Mouse (Mus musculus) limb, embryonic 11.5 days (tissue): ENCODE measurements around the gene Olfr1489. TPM values are rescaled to one million over a fixed set of nuclear protein-coding genes. Genes with fewer than 3 reads are reported as not detected.
"Not testable (repeated sequence)": the region's sequence is repeated elsewhere in the genome, so short reads cannot be mapped to it uniquely, and the experiment has no call there.

Experiments used
- ATAC-seq: fragments of 200-750 bp; cut with Nextera tagmentation; 2 replicates; pipeline ENCODE4 v1.8.0; 2017; ENCODE audit warnings: low read depth; ENCODE audit not compliant: insufficient number of reproducible peaks, low FRiP score, low TSS enrichment
- DNase-seq: peaks from one replicate; pipeline ENCODE4 v3.0.0-alpha.2; 2015; ENCODE audit warnings: low spot score
- H3K27ac ChIP-seq: fragments of 300-500 bp; sonication (generic); replicated peaks from 2 replicates; pipeline ENCODE4 v1.5.1; 2014; ENCODE audit warnings: low read depth, mild to moderate bottlenecking, low read length
- H3K27me3 ChIP-seq: fragments of 300-500 bp; sonication (generic); 2 replicates; pipeline ENCODE4 v1.6.1; 2014; ENCODE audit warnings: mild to moderate bottlenecking, low read length, mixed read lengths; ENCODE audit not compliant: control insufficient read depth, insufficient read depth
- H3K36me3 ChIP-seq: fragments of 300-500 bp; sonication (generic); 2 replicates; pipeline ENCODE4 v1.6.1; 2014; ENCODE audit warnings: mild to moderate bottlenecking, low read length, moderate library complexity, mixed read lengths; ENCODE audit not compliant: control insufficient read depth, insufficient read depth
- H3K4me1 ChIP-seq: fragments of 300-500 bp; sonication (generic); 2 replicates; pipeline ENCODE4 v1.6.1; 2014; ENCODE audit warnings: low read length, mixed read lengths; ENCODE audit not compliant: control insufficient read depth, insufficient read depth
- H3K4me2 ChIP-seq: fragments of 300-500 bp; sonication (generic); 2 replicates; pipeline ENCODE4 v1.6.1; 2014; ENCODE audit warnings: low read depth, mild to moderate bottlenecking, moderate library complexity; ENCODE audit not compliant: severe bottlenecking
- H3K4me3 ChIP-seq: fragments of 300-500 bp; sonication (generic); 2 replicates; pipeline ENCODE4 v1.5.1; 2014; ENCODE audit warnings: low read depth, low read length
- H3K9ac ChIP-seq: fragments of 300-500 bp; sonication (generic); 2 replicates; pipeline ENCODE4 v1.6.1; 2014; ENCODE audit warnings: mild to moderate bottlenecking, low read length
- H3K9me3 ChIP-seq: fragments of 300-500 bp; sonication (generic); 2 replicates; pipeline ENCODE4 v1.6.1; 2016; ENCODE audit warnings: low read length; ENCODE audit not compliant: control insufficient read depth
- WGBS: fragments of 180-500 bp; shearing (Covaris S2); extraction: QIAGEN DNeasy Blood & Tissue Kit; methylation state at CpG from one replicate; pipeline ENCODE4 v1.1.7; 2014; 5-methylcytosine and 5-hydroxymethylcytosine counted together
- microRNA-seq: library from miRNA; unstranded; fragments of <30 nt; microRNA quantifications from one replicate; pipeline ENCODE4, GENCODE M21; 2016
- polyA plus RNA-seq: library from polyadenylated mRNA; unstranded; fragments of >200 nt; fragmentation: Nextera tagmentation; extraction: Ambion mirVana; gene quantifications from 2 replicates; pipeline ENCODE4 v1.2.1, GENCODE M21; 2014

The Olfr1489 gene
- not detected in 2 replicates for polyA plus RNA-seq

DNA sequence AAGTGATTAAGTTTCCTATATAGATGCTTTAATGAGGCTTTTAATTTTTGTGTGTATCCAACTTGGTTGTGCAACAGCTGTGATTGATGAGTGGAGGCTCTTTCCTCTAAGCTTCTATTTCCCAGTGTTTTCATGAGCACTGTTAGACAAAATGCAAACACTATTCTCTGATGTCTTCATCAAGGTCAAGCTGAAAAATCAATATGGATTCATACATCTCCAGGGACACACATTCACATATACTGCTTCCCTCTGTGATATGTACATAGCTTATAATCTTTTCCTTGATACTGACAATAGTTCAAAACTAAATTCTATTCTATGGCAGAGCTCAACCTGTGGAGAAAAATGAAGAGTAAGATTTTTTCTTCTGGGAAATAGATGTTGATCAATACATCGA is at the start of gene Olfr1489:
Gene Olfr1489, plus strand, starts transcription at position 301 of the 400 bp plus-strand sequence.
- H3K27ac ChIP-seq = no peak within 1 kb of the TSS
- ATAC-seq = no peak
- no peaks in the 10 kb centered on the region for H3K4me1 ChIP-seq
- DNase-seq = no peak
- no peak within 1 kb of the TSS for H3K4me3 ChIP-seq
- H3K9me3 ChIP-seq = 0 out of 2 replicates have a peak, but pooled peaks cover 2% of the 10 kb centered on the region
- WGBS = 87% methylated on average over 1 of the region's 1 CpGs
- H3K27me3 ChIP-seq = no peaks in the 10 kb centered on the region
- no peak within 1 kb of the TSS for H3K4me2 ChIP-seq
- H3K36me3 ChIP-seq = no peaks in the 10 kb centered on the region
- H3K9ac ChIP-seq = no peak within 1 kb of the TSS

DNA sequence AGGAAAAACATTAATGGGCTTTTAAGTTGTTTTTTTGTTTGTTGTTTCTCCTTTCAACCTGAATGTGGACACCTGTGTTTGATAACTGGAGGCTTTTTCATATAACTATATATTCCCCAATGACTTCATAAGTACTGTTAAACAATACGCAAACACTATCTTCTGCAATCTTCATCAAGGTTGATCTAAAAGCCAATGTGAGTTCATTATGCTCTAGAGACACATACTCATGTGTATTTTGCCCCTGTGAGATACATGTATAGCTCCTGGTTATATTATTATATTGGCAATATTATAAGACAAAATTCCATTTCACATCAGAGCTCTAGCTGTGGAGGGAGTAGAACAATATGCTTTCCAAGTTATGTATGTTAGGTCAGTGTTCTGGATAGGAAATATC is 48.2 kb upstream of the Olfr1489 start, which contains the start of gene Olfr1484:
Gene Olfr1484, plus strand, starts transcription at position 301 of the 400 bp plus-strand sequence.
- Histone ChIP-seq H3K36me3 (no peaks in the 10 kb centered on the region), H3K4me3 (no peak within 1 kb of the TSS), H3K27me3 (no peaks in the 10 kb centered on the region), H3K9me3 (no peaks in the 10 kb centered on the region), H3K4me2 (no peak within 1 kb of the TSS), H3K27ac (no peak within 1 kb of the TSS), H3K9ac (no peak within 1 kb of the TSS), H3K4me1 (no peaks in the 10 kb centered on the region)
- ATAC-seq (no peak), DNase-seq (no peak)
- WGBS = 88% methylated on average over 1 of the region's 1 CpGs

DNA sequence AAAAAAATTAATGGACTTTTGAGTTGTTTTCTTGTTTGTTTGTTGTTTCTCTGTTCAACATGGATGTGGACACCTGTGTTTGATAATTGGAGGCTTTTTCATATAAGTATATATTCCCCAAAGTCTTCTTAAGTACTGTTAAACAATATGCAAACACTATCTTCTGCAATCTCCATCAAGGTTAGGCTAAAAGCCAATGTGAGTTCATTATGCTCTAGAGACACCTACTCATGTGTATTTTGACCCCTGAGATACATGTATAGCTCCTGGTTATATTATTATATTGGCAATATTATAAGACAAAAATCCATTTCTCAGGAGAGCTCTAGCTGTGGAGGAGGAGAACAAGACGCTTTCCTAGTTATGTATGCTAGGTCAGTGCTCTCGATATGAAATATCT is 14.3 kb upstream of the Olfr1489 start, which contains the start of gene Olfr1487:
Gene Olfr1487, plus strand, starts transcription at position 301 of the 400 bp plus-strand sequence.
- ATAC-seq, H3K27me3 ChIP-seq, H3K4me3 ChIP-seq, H3K9ac ChIP-seq, H3K4me2 ChIP-seq, H3K27ac ChIP-seq, H3K9me3 ChIP-seq, H3K4me1 ChIP-seq, H3K36me3 ChIP-seq, DNase-seq: not testable (repeated sequence)
- WGBS = 81% methylated on average over 2 of the region's 2 CpGs

DNA sequence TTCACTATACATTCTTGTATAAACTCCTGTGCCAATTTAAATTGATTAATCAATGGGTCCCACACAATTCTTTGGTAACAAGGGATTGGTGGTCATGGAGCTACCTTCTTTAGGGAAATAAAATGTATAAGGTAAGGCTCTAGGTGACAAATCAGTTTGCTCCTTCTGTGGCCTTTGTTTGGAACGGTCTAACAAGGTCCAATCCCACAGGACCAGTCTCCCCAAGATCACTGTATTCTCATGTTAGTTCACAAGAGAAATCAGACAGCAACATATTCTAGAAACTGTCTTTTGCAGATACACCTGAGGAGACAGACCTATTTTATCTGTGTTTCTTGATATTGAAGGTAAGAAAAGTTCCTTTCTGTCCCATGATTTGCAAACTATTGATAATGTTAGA is 19.4 kb downstream of the Olfr1489 start, which contains the start of gene Olfr1490:
Gene Olfr1490, plus strand, starts transcription at position 301 of the 400 bp plus-strand sequence.
- Histone ChIP-seq H3K9ac (no peak within 1 kb of the TSS), H3K9me3 (no peaks in the 10 kb centered on the region; the same call in 1 of the 2 replicates), H3K4me2 (no peak within 1 kb of the TSS), H3K27ac (no peak within 1 kb of the TSS), H3K27me3 (no peaks in the 10 kb centered on the region), H3K36me3 (no peaks in the 10 kb centered on the region), H3K4me3 (no peak within 1 kb of the TSS), H3K4me1 (no peaks in the 10 kb centered on the region)
- ATAC-seq (no peak), DNase-seq (no peak)
- WGBS = 81% methylated on average over 1 of the region's 1 CpGs

Small RNA genes lying within 50 kb of the gene (microRNA-seq; reads per million reads assigned to microRNA genes)
- gene Gm22323 = not detected
- not detected for gene Gm23931

Other genes starting within 250 kb of the Olfr1489 start
- not detected in 2 replicates for gene Olfr1469, start 223.8 kb upstream of the Olfr1489 start, polyA plus RNA-seq
- gene Olfr1471, start 188.2 kb upstream of the Olfr1489 start, polyA plus RNA-seq = not detected in 2 replicates
- gene Olfr1472, start 175.5 kb upstream of the Olfr1489 start, polyA plus RNA-seq = not detected in 2 replicates
- gene Olfr1474, start 162.1 kb upstream of the Olfr1489 start, polyA plus RNA-seq = not detected in 2 replicates
- not detected in 2 replicates for gene Olfr1475, start 151.4 kb upstream of the Olfr1489 start, polyA plus RNA-seq
- gene Olfr1477, start 131.1 kb upstream of the Olfr1489 start, polyA plus RNA-seq = not detected in 2 replicates
- gene Olfr1480, start 103.7 kb upstream of the Olfr1489 start, polyA plus RNA-seq = not detected in 2 replicates
- not detected in 2 replicates for gene Olfr1484, start 48.1 kb upstream of the Olfr1489 start, polyA plus RNA-seq
- not detected in 2 replicates for gene Olfr1487, start 14.2 kb upstream of the Olfr1489 start, polyA plus RNA-seq
- gene Olfr1490, start 19.5 kb downstream of the Olfr1489 start, polyA plus RNA-seq = not detected in 2 replicates
- not detected in 2 replicates for gene Olfr1491, start 65.6 kb downstream of the Olfr1489 start, polyA plus RNA-seq
- not detected in 2 replicates for gene Olfr1493-ps1, start 91.7 kb downstream of the Olfr1489 start, polyA plus RNA-seq
- not detected in 2 replicates for gene Olfr1494, start 108.1 kb downstream of the Olfr1489 start, polyA plus RNA-seq
- gene Olfr1495, start 133.0 kb downstream of the Olfr1489 start, polyA plus RNA-seq = not detected in 2 replicates
- not detected in 2 replicates for gene Olfr1496, start 146.3 kb downstream of the Olfr1489 start, polyA plus RNA-seq
- gene Olfr1497, start 166.6 kb downstream of the Olfr1489 start, polyA plus RNA-seq = not detected in 2 replicates
- gene Olfr1499, start 187.8 kb downstream of the Olfr1489 start, polyA plus RNA-seq = not detected in 2 replicates
- gene Olfr1500, start 198.9 kb downstream of the Olfr1489 start, polyA plus RNA-seq = not detected in 2 replicates
- gene Olfr1501, start 219.1 kb downstream of the Olfr1489 start, polyA plus RNA-seq = not detected in 2 replicates
- not detected in 2 replicates for gene Olfr1502, start 230.2 kb downstream of the Olfr1489 start, polyA plus RNA-seq